Mouse (Mus musculus) C2C12 (cell line): ENCODE results near the gene Eepd1. TPM values are rescaled to one million over a fixed set of nuclear protein-coding genes. Genes with fewer than 3 reads are reported as not detected.

Source experiments
- H3K27me3 ChIP-seq: one replicate; pipeline ENCODE4 v1.6.1; 2011; ENCODE audit not compliant: control insufficient read depth, insufficient read depth, insufficient read length
- H3K36me3 ChIP-seq: one replicate; pipeline ENCODE4 v1.6.1; 2011; ENCODE audit not compliant: control insufficient read depth, insufficient read depth
- H3K4me3 ChIP-seq: one replicate; pipeline ENCODE4 v1.5.1; 2011; ENCODE audit warnings: mild to moderate bottlenecking, control low read depth; ENCODE audit not compliant: poor library complexity, insufficient read depth, severe bottlenecking
- H3K79me2 ChIP-seq: one replicate; pipeline ENCODE4 v1.6.1; 2011; ENCODE audit not compliant: control insufficient read depth, insufficient read depth
- H3K79me3 ChIP-seq: one replicate; pipeline ENCODE4 v1.6.1; 2011; ENCODE audit warnings: low read depth, control low read depth
- H3ac ChIP-seq: one replicate; pipeline ENCODE3; 2011; ENCODE audit warnings: low read depth; ENCODE audit not compliant: control insufficient read depth, insufficient read length
- CEBPB ChIP-seq: IDR thresholded peaks from one replicate; pipeline ENCODE4 v1.6.1; 2011; ENCODE audit warnings: low read depth, mild to moderate bottlenecking, control low read depth, moderate library complexity
- CTCF ChIP-seq: IDR thresholded peaks from one replicate; pipeline ENCODE4 v1.5.1; 2011; ENCODE audit not compliant: control insufficient read depth, insufficient read depth, insufficient read length
- FOSL1 ChIP-seq: IDR thresholded peaks from one replicate; pipeline ENCODE4 v1.8.0; 2011; ENCODE audit warnings: mild to moderate bottlenecking, low read length; ENCODE audit not compliant: poor library complexity, insufficient read depth, severe bottlenecking
- MAX ChIP-seq: IDR thresholded peaks from one replicate; pipeline ENCODE4 v1.6.1; 2011; ENCODE audit warnings: mild to moderate bottlenecking, control low read depth
- MYOD1 ChIP-seq: IDR thresholded peaks from one replicate; pipeline ENCODE4 v1.6.1; 2011; ENCODE audit warnings: low read depth; ENCODE audit not compliant: control insufficient read depth, insufficient read length
- MYOG ChIP-seq: IDR thresholded peaks from one replicate; pipeline ENCODE4 v1.6.1; 2011; ENCODE audit not compliant: control insufficient read depth, insufficient read length; ENCODE audit errors: extremely low read depth
- USF1 ChIP-seq: IDR thresholded peaks from one replicate; pipeline ENCODE4 v1.6.1; 2011; ENCODE audit warnings: low read depth, mild to moderate bottlenecking, control low read depth, moderate library complexity
- polyA plus RNA-seq: library from polyadenylated mRNA; unstranded; fragments of >200 nt; fragmentation: generic; extraction: Trizol; gene quantifications from one replicate; pipeline ENCODE4 v1.2.1, GENCODE M21; 2012; ENCODE audit warnings: missing spikeins

The Eepd1 gene
- polyA plus RNA-seq, 1 experiment, result 1.1 TPM

DNA sequence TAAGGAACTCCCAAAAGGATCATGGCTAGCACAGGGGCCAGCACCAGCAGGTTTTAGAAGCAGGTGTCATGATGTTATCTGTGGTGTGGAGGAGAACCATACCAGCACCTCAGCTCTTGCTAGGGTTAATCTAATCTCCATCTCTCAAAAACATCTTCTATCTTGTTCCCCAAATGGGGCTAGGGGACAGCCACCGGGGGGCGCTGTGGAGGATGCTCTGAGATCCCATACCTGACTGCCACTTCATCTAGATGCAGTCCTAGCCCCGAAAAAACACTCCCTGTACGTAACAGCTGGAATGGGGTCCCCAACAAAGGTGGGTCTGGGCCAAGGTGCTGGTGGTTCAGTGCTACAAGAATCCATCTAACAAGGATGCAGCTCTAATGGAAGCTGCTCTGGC, 31.0 kb upstream of the Eepd1 start:
- Histone ChIP-seq H3K79me3 (no peaks in the 10 kb centered on the region), H3ac (no peak overlapping the region), H3K36me3 (no peaks in the 10 kb centered on the region), H3K4me3 (no peak overlapping the region), H3K79me2 (no peaks in the 10 kb centered on the region), H3K27me3 (no peaks in the 10 kb centered on the region)
- no peak for TF ChIP-seq CTCF
- no peak for TF ChIP-seq MYOD1
- no peak for TF ChIP-seq MAX
- no peak for TF ChIP-seq CEBPB
- TF ChIP-seq USF1, result no peak
- no peak for TF ChIP-seq FOSL1
- no peak for TF ChIP-seq MYOG

DNA sequence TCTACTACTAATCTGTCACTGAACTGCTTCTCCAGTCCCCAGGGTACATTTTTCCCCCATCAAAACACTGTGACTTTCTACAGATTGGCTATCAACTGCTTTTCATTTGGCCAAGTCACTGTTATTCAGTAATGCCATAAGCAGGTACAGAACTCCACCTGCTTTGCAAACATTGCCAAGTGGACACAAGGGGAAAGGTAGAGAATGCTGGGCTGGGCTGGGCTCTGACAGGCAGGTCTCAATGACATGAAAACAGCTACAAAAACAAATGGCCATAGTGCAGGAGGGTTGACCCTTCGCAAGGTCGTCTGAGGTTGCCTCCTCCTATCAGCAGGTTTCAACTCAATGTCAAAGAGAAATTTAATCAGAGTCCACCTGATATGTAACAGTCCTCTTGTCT, 26.3 kb upstream of the Eepd1 start:
- Histone ChIP-seq H3ac (no peak overlapping the region), H3K79me2 (no peaks in the 10 kb centered on the region), H3K79me3 (no peaks in the 10 kb centered on the region), H3K36me3 (no peaks in the 10 kb centered on the region), H3K4me3 (no peak overlapping the region), H3K27me3 (no peaks in the 10 kb centered on the region)
- TF ChIP-seq MAX (no peak), USF1 (no peak), CEBPB (no peak), FOSL1 (no peak), CTCF (no peak), MYOD1 (no peak), MYOG (no peak)

DNA sequence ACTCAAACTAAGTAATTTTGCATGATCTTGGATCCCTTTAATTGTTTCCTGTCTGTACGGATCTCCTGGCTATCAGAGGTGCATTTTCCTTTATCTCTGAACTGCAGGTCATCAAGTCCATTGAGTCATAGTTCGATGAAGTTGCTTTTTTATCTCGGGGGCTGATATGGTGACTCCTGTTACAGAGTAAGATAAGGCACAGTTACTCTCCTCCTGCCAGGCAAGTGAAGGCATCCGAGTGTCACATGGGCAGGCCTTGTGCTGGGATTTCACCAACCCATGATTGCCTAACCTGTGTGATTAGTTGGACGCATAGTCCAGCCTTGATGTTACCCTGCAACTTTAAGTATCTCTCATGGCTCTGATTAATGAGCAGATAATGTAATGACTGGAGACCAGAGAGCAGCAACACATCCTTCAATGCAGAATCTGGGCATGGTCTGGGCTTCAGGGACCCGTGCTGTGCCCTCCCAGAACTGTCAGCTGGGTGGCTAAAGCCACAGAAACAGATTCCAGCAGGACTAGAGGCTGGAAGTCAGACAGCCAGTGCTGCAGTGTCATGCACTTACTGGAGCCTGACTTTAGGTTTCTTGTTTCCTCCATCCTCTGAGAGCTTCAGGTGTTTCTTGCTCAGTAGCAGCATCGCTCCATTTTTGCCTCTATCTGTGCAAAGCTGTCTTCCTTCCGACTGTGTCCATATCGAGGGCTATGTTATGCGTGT, 20.4 kb upstream of the Eepd1 start:
- no peaks in the 10 kb centered on the region for H3K36me3 ChIP-seq

GRCm38 (mm10) chr9:25464305-25464704, 17.0 kb upstream of the Eepd1 start:
- Histone ChIP-seq H3K4me3 (no peak overlapping the region), H3K36me3 (no peaks in the 10 kb centered on the region), H3ac (no peak overlapping the region), H3K79me3 (no peaks in the 10 kb centered on the region), H3K27me3 (no peaks in the 10 kb centered on the region), H3K79me2 (no peaks in the 10 kb centered on the region)
- no peak for TF ChIP-seq MAX
- no peak for TF ChIP-seq USF1
- no peak for TF ChIP-seq CTCF

More for the DNA sequence above, 20.4 kb upstream of the Eepd1 start:
- TF ChIP-seq MYOG (no peak), MYOD1 (no peak), CEBPB (no peak), MAX (no peak), FOSL1 (no peak), USF1 (no peak), CTCF (no peak)
- Histone ChIP-seq H3K79me3 (no peaks in the 10 kb centered on the region), H3ac (no peak overlapping the region), H3K4me3 (no peak overlapping the region), H3K79me2 (no peaks in the 10 kb centered on the region), H3K27me3 (no peaks in the 10 kb centered on the region)

DNA sequence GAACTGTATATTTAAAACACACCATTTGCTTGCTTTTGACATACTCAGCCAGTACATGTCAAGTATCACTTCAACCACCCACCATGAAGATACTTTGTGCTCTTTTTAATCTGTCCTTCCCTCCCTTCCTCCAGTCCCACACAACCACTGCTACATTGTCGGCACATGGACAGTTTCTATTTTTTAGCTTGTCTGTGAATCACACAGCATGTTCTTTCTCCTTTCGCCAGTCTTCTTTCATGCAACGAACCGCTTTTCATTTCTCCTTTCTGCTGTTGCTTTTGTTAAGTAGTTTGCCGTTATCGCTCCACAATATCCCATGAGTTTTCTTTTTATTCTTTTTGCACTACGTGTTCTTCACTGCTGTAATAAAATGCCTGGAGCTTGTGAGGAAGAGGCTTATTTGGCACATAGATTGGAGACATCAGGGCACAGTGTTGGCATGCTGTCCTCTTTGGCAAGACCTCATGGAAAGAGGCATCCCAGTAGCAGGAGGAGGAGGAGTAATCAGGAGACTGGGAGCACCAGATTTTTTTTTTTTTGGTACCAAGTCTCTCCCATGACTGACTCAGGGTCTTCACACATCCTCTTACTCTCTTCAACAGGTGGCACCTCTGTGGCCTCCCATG, 1.8 kb upstream of the Eepd1 start:
- H3K27me3 ChIP-seq, result no peaks in the 10 kb centered on the region
- no peak overlapping the region for H3K4me3 ChIP-seq
- no peaks in the 10 kb centered on the region for H3K36me3 ChIP-seq
- TF ChIP-seq CEBPB (no peak), MAX (no peak), CTCF (no peak), USF1 (no peak), FOSL1 (no peak), MYOG (no peak), MYOD1 (no peak)
- H3ac ChIP-seq, result no peak overlapping the region
- H3K79me2 ChIP-seq, result no peaks in the 10 kb centered on the region
- H3K79me3 ChIP-seq, result no peaks in the 10 kb centered on the region
